Mouse (Mus musculus) myocyte (in vitro differentiated cells): ENCODE measurements around the gene Traf3ip1.

Source experiments
- E2F4 ChIP-seq: IDR thresholded peaks from one replicate; pipeline ENCODE4 v1.6.1; 2011; ENCODE audit warnings: mild to moderate bottlenecking, control low read depth, moderate library complexity; ENCODE audit not compliant: insufficient read depth
- MAX ChIP-seq: IDR thresholded peaks from one replicate; pipeline ENCODE4 v1.6.1; 2011; ENCODE audit warnings: low read depth, mild to moderate bottlenecking, control low read depth
- POLR2A ChIP-seq: IDR thresholded peaks from one replicate; pipeline ENCODE4 v1.6.1; 2011; ENCODE audit warnings: low read depth, mild to moderate bottlenecking, control low read depth, moderate library complexity; ENCODE audit not compliant: insufficient read length
- POLR2AphosphoS2 ChIP-seq: IDR thresholded peaks from one replicate; pipeline ENCODE4 v1.6.1; 2011; ENCODE audit warnings: low read depth, control low read depth; ENCODE audit not compliant: insufficient read length
- REST ChIP-seq: IDR thresholded peaks from one replicate; pipeline ENCODE4 v1.6.1; 2011; ENCODE audit warnings: mild to moderate bottlenecking, control low read depth, moderate library complexity; ENCODE audit not compliant: insufficient read depth, insufficient read length
- TCF12 ChIP-seq: IDR thresholded peaks from one replicate; pipeline ENCODE4 v1.6.1; 2011; ENCODE audit warnings: mild to moderate bottlenecking, control low read depth; ENCODE audit not compliant: poor library complexity, insufficient read depth, severe bottlenecking

DNA sequence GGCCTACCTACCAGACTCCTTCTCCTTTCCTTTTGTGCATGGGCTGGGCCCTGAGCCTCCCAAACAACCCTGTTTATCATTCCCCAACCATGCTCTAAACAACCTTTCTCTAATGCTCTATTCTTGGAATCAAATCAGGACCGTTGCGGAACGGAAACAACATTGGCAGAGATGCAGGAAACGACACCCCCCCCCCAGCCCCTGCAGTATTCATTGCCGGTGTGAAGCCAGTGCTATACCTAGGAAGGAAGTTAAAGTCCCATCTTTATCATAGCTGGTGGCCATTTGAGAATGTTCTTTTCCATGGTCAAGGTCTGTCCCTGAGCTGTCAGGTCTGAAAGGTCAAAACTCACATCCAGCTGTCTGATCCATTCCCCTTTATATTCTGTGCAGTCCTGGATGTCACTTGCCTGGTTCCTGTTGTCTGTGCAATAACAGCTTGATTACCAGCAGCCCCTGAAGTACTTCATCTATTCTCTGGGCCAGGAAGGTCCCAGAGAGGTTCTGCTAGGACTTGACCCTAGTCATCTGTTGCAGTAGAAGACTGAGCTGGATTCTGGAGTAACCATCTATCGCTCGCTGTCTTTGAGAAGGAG is 11.7 kb upstream of the Traf3ip1 start:
- TF ChIP-seq MAX (no peak), POLR2A (no peak), E2F4 (no peak), TCF12 (no peak), REST (no peak), POLR2AphosphoS2 (no peak)
